Mouse (Mus musculus) MEL (cell line): Measurements from ENCODE around the gene Racgap1. TPM values are rescaled to one million over a fixed set of nuclear protein-coding genes. Genes with fewer than 3 reads are reported as not detected.

Source experiments
- DNase-seq: peaks from one replicate; pipeline ENCODE4 v3.0.0; 2011; ENCODE audit warnings: low read depth, low spot score
- H3K27ac ChIP-seq: 2 replicates; pipeline ENCODE4 v1.5.1; 2012; ENCODE audit warnings: low read depth, mild to moderate bottlenecking, control low read depth, low read length, moderate library complexity; ENCODE audit not compliant: control insufficient read depth
- H3K27me3 ChIP-seq, 2 experiments: fragments of 150-350 bp in 1 of 2; sonication (generic) in 1 of 2; 2 replicates each; pipeline ENCODE4 v1.6.1; 2012; ENCODE audit warnings: low read length in 2 of 2, mild to moderate bottlenecking in 2 of 2, improper control_type of control experiment in 1 of 2, moderate library complexity in 1 of 2; ENCODE audit not compliant: insufficient read depth in 2 of 2, control insufficient read depth in 1 of 2
- H3K36me3 ChIP-seq, 2 experiments: 2 replicates each; pipeline ENCODE4 v1.6.1; 2012 to 2014; ENCODE audit warnings: low read length in 2 of 2, improper control_type of control experiment in 1 of 2, inconsistent platforms in 1 of 2, mild to moderate bottlenecking in 1 of 2; ENCODE audit not compliant: insufficient read depth in 2 of 2, control insufficient read depth in 1 of 2
- H3K4me1 ChIP-seq, 2 experiments: fragments of 150-350 bp in 1 of 2; sonication (generic) in 1 of 2; 2 replicates each; pipeline ENCODE4 v1.6.1; 2012; ENCODE audit warnings: low read length in 2 of 2, improper control_type of control experiment in 1 of 2, mild to moderate bottlenecking in 1 of 2; ENCODE audit not compliant: insufficient read depth in 2 of 2, control insufficient read depth in 1 of 2
- H3K4me3 ChIP-seq, 2 experiments: fragments of 150-350 bp in 1 of 2; sonication (generic) in 1 of 2; 2 replicates each; pipeline ENCODE4 v1.5.1; 2012; ENCODE audit warnings: low read depth in 2 of 2, low read length in 2 of 2, mild to moderate bottlenecking in 2 of 2, moderate library complexity in 2 of 2, control low read depth in 1 of 2, improper control_type of control experiment in 1 of 2; ENCODE audit not compliant: control insufficient read depth in 1 of 2, insufficient read depth in 1 of 2
- H3K79me2 ChIP-seq: 2 replicates; pipeline ENCODE4 v1.6.1; 2012; ENCODE audit warnings: mild to moderate bottlenecking, low read length, moderate library complexity; ENCODE audit not compliant: control insufficient read depth, poor library complexity, insufficient read depth
- H3K9ac ChIP-seq: 2 replicates; pipeline ENCODE4 v1.6.1; 2012; ENCODE audit warnings: low read depth, mild to moderate bottlenecking, control low read depth, low read length, moderate library complexity; ENCODE audit not compliant: control insufficient read depth, poor library complexity, severe bottlenecking
- H3K9me3 ChIP-seq: fragments of 150-350 bp; sonication (generic); replicated peaks from 2 replicates; pipeline ENCODE4 v1.6.1; 2012; ENCODE audit warnings: mild to moderate bottlenecking, low read length, improper control_type of control experiment, moderate library complexity; ENCODE audit not compliant: insufficient read depth
- BHLHE40 ChIP-seq: IDR thresholded peaks from 2 replicates; pipeline ENCODE4 v1.6.1; 2012; ENCODE audit warnings: low read depth, mild to moderate bottlenecking, inconsistent platforms, low read length, improper control_type of control experiment, borderline replicate concordance
- CHD1 ChIP-seq: IDR thresholded peaks from 2 replicates; pipeline ENCODE4 v1.6.1; 2012; ENCODE audit warnings: low read depth, mild to moderate bottlenecking, inconsistent platforms, low read length, improper control_type of control experiment
- CTCF ChIP-seq, 3 experiments: IDR thresholded peaks in 2 of 3; conservative IDR thresholded peaks in 1 of 3; 2 replicates each; pipeline ENCODE4 v1.5.1; 2011 to 2012; ENCODE audit warnings: low read length in 3 of 3, low read depth in 2 of 3, mild to moderate bottlenecking in 2 of 3, improper control_type of control experiment in 1 of 3, inconsistent platforms in 1 of 3, mixed read lengths in 1 of 3, moderate library complexity in 1 of 3; ENCODE audit not compliant: control insufficient read depth in 1 of 3, insufficient read depth in 1 of 3, poor library complexity in 1 of 3, severe bottlenecking in 1 of 3
- E2F4 ChIP-seq: IDR thresholded peaks from 2 replicates; pipeline ENCODE4 v1.6.1; 2011; ENCODE audit warnings: low read depth, low read length, improper control_type of control experiment, borderline replicate concordance
- ELF1 ChIP-seq: IDR thresholded peaks from 2 replicates; pipeline ENCODE4 v1.6.1; 2014; ENCODE audit warnings: low read depth, mild to moderate bottlenecking, inconsistent platforms, low read length, improper control_type of control experiment, moderate library complexity
- EP300 ChIP-seq, 2 experiments: IDR thresholded peaks; 2 replicates each; pipeline ENCODE4 v1.6.1; 2011; ENCODE audit warnings: improper control_type of control experiment in 2 of 2, low read length in 2 of 2, low read depth in 1 of 2, mild to moderate bottlenecking in 1 of 2
- ETS1 ChIP-seq: IDR thresholded peaks from 2 replicates; pipeline ENCODE4 v1.6.1; 2012; ENCODE audit warnings: low read depth, mild to moderate bottlenecking, inconsistent platforms, low read length, improper control_type of control experiment, moderate library complexity
- GABPA ChIP-seq: IDR thresholded peaks from 2 replicates; pipeline ENCODE4 v1.6.1; 2012; ENCODE audit warnings: low read depth, mild to moderate bottlenecking, inconsistent platforms, low read length, improper control_type of control experiment, moderate library complexity
- GATA1 ChIP-seq: IDR thresholded peaks from 2 replicates; pipeline ENCODE4 v1.6.1; 2011; ENCODE audit warnings: low read depth, low read length, improper control_type of control experiment
- HCFC1 ChIP-seq: IDR thresholded peaks from 2 replicates; pipeline ENCODE4 v1.6.1; 2012; ENCODE audit warnings: low read depth, mild to moderate bottlenecking, inconsistent platforms, low read length, improper control_type of control experiment, moderate library complexity
- MEF2A ChIP-seq: IDR thresholded peaks from 2 replicates; pipeline ENCODE4 v1.6.1; 2014; ENCODE audit warnings: low read depth, mild to moderate bottlenecking, inconsistent platforms, low read length, improper control_type of control experiment; ENCODE audit not compliant: poor library complexity, insufficient replicate concordance, severe bottlenecking; ENCODE audit errors: extremely low read depth
- MXI1 ChIP-seq: IDR thresholded peaks from 2 replicates; pipeline ENCODE4 v1.6.1; 2011; ENCODE audit warnings: mild to moderate bottlenecking, low read depth, low read length, improper control_type of control experiment
- MYB ChIP-seq: IDR thresholded peaks from 2 replicates; pipeline ENCODE4 v1.6.1; 2011; ENCODE audit warnings: mild to moderate bottlenecking, low read depth, low read length, improper control_type of control experiment
- MYC ChIP-seq: IDR thresholded peaks from 2 replicates; pipeline ENCODE4 v1.6.1; 2011; ENCODE audit warnings: low read depth, mild to moderate bottlenecking, low read length, improper control_type of control experiment, moderate library complexity
- NELFE ChIP-seq: IDR thresholded peaks from 2 replicates; pipeline ENCODE4 v1.6.1; 2011; ENCODE audit warnings: low read depth, low read length, improper control_type of control experiment
- POLR2A ChIP-seq, 2 experiments: IDR thresholded peaks; 2 replicates each; pipeline ENCODE4 v1.6.1; 2011 to 2012; ENCODE audit warnings: low read length in 2 of 2, mild to moderate bottlenecking in 2 of 2, control low read depth in 1 of 2, improper control_type of control experiment in 1 of 2, low read depth in 1 of 2, moderate library complexity in 1 of 2; ENCODE audit not compliant: control insufficient read depth in 1 of 2, insufficient read depth in 1 of 2, poor library complexity in 1 of 2
- POLR2AphosphoS2 ChIP-seq: IDR thresholded peaks from 2 replicates; pipeline ENCODE4 v1.6.1; 2011; ENCODE audit warnings: low read length, improper control_type of control experiment
- RAD21 ChIP-seq: IDR thresholded peaks from 2 replicates; pipeline ENCODE4 v1.6.1; 2011; ENCODE audit warnings: mild to moderate bottlenecking, low read depth, low read length, improper control_type of control experiment
- SMC3 ChIP-seq: IDR thresholded peaks from 2 replicates; pipeline ENCODE4 v1.6.1; 2011; ENCODE audit warnings: low read depth, low read length, improper control_type of control experiment
- TAL1 ChIP-seq: IDR thresholded peaks from 2 replicates; pipeline ENCODE4 v1.6.1; 2012; ENCODE audit warnings: mild to moderate bottlenecking, inconsistent platforms, low read length, moderate library complexity, mixed read lengths
- TBP ChIP-seq: IDR thresholded peaks from 2 replicates; pipeline ENCODE4 v1.8.0; 2011; ENCODE audit warnings: low read depth, low read length, improper control_type of control experiment
- USF1 ChIP-seq: IDR thresholded peaks from 2 replicates; pipeline ENCODE4 v1.6.1; 2014; ENCODE audit warnings: low read depth, mild to moderate bottlenecking, inconsistent platforms, low read length, improper control_type of control experiment, moderate library complexity
- ZKSCAN1 ChIP-seq: IDR thresholded peaks from 2 replicates; pipeline ENCODE4 v1.6.1; 2012; ENCODE audit warnings: low read depth, mild to moderate bottlenecking, inconsistent platforms, low read length, improper control_type of control experiment, moderate library complexity
- ZMIZ1 ChIP-seq: IDR thresholded peaks from 2 replicates; pipeline ENCODE4 v1.6.1; 2012; ENCODE audit warnings: low read depth, mild to moderate bottlenecking, inconsistent platforms, low read length, improper control_type of control experiment, moderate library complexity
- ZNF384 ChIP-seq: IDR thresholded peaks from 2 replicates; pipeline ENCODE4 v1.6.1; 2012; ENCODE audit warnings: low read depth, mild to moderate bottlenecking, inconsistent platforms, low read length, improper control_type of control experiment
- polyA plus RNA-seq, 2 experiments: library from polyadenylated mRNA; stranded (reverse) in 1 of 2; unstranded in 1 of 2; fragments of >175 nt in 1 of 2; fragments of >200 nt in 1 of 2; gene quantifications; 2 replicates each; pipeline versions ENCODE4 v1.2.1 to v1.2.4; 2012; ENCODE audit warnings: low replicate concordance in 2 of 2, low read depth in 1 of 2; ENCODE audit not compliant: insufficient read length in 2 of 2, insufficient read depth in 1 of 2, missing spikeins in 1 of 2
- total RNA-seq: library from RNA; depleted of rRNA; stranded (reverse); fragments of 300-350 nt; gene quantifications from 2 replicates; pipeline ENCODE4 v1.2.3, GENCODE M21; 2012

Racgap1 gene
- total and polyA plus RNA-seq, 3 experiments, result 126 to 367 (median 149) TPM

DNA sequence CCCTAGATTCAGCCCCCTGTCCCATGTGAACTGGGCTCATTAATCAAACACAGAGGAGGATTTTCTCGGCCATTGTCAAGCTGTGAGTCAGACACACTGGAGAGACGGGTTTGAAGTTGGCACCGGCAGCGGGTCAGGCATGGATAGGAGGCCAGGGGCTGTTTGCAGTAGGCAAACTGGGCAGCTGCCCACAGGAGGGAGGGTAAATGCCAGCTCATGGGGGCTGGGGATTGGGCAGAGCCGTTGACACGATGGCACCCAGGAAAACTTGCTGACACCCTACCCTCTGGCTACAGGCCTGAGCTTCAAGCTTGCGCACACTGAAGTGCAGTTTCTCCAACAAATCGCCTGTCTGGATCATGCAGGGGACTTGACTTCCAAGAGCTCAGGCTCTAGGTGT is 59.3 kb downstream of the Racgap1 start:
- no peaks in the 10 kb centered on the region for H3K9me3 ChIP-seq
- no peak overlapping the region for H3K9ac ChIP-seq
- no peaks in the 10 kb centered on the region for H3K36me3 ChIP-seq
- H3K27me3 ChIP-seq, result no peaks in the 10 kb centered on the region
- H3K27ac ChIP-seq, result no peak overlapping the region
- no peak for DNase-seq
- H3K4me1 ChIP-seq, result no peaks in the 10 kb centered on the region
- no peak overlapping the region for H3K4me3 ChIP-seq
- no peaks in the 10 kb centered on the region for H3K79me2 ChIP-seq
- no peak for TF ChIP-seq MYC
- TF ChIP-seq USF1, result no peak
- no peak for TF ChIP-seq GABPA
- TF ChIP-seq HCFC1, result no peak
- no peak for TF ChIP-seq POLR2AphosphoS2
- TF ChIP-seq ELF1, result no peak
- TF ChIP-seq GATA1, result no peak
- no peak for TF ChIP-seq NELFE
- TF ChIP-seq CHD1, result no peak
- no peak for TF ChIP-seq POLR2A (IDR thresholded peaks at IDR 0.05; ENCODE audit: control insufficient read depth in 1 of 2, insufficient read depth in 1 of 2, low read depth in 1 of 2, low read length in 2 of 2, poor library complexity in 1 of 2)
- no peak for TF ChIP-seq EP300 (IDR thresholded peaks at IDR 0.05; ENCODE audit: low read depth in 1 of 2, low read length in 2 of 2)
- no peak for TF ChIP-seq ETS1
- TF ChIP-seq E2F4, result no peak
- TF ChIP-seq, all 39 proteins: peak for 0

- no peak within 1 kb of the TSS for H3K9ac ChIP-seq
- no peaks in the 10 kb centered on the region for H3K9me3 ChIP-seq
- no peak for DNase-seq
- H3K79me2 ChIP-seq, result no peaks in the 10 kb centered on the region
- H3K27me3 ChIP-seq, result no peaks in the 10 kb centered on the region; a peak in 1 of 4 replicates
- no peak within 1 kb of the TSS for H3K4me3 ChIP-seq
- H3K36me3 ChIP-seq, result no peaks in the 10 kb centered on the region
- no peak within 1 kb of the TSS for H3K27ac ChIP-seq
- TF ChIP-seq POLR2AphosphoS2 (no peak), POLR2A (IDR thresholded peaks at IDR 0.05; ENCODE audit: control insufficient read depth in 1 of 2, insufficient read depth in 1 of 2, low read depth in 1 of 2, low read length in 2 of 2, poor library complexity in 1 of 2) (no peak), ZNF384 (no peak), TBP (no peak), RAD21 (no peak), SMC3 (no peak), GATA1 (no peak), ELF1 (no peak), ZMIZ1 (no peak), BHLHE40 (no peak), HCFC1 (no peak), ETS1 (no peak), MEF2A (no peak), USF1 (no peak), CTCF (IDR thresholded peaks at IDR 0.05 in 2 of 3, conservative IDR thresholded peaks at IDR 0.05 in 1 of 3; ENCODE audit: control insufficient read depth in 1 of 3, insufficient read depth in 1 of 3, low read depth in 2 of 3, low read length in 3 of 3, poor library complexity in 1 of 3, severe bottlenecking in 1 of 3) (no peak), MXI1 (no peak), TAL1 (no peak), ZKSCAN1 (no peak), MYB (no peak)
- H3K4me1 ChIP-seq, result no peaks in the 10 kb centered on the region
Observed at GRCm38 (mm10) chr15:99590429-99591084, 60.9 kb downstream of the Racgap1 start, which contains the start of gene Aqp5. Aqp5 (plus strand) TSS chr15:99590782.
